Mouse (Mus musculus) hindbrain, embryonic 16.5 days (tissue): Measurements from ENCODE around the gene Celf2. TPM values are rescaled to one million over a fixed set of nuclear protein-coding genes. Genes with fewer than 3 reads are reported as not detected.
"Not testable (repeated sequence)": the region's sequence is repeated elsewhere in the genome, so short reads cannot be mapped to it uniquely, and the experiment has no call there.

Experiments used
- ATAC-seq: fragments of 200-750 bp; cut with Nextera tagmentation; 2 replicates; pipeline ENCODE4 v1.8.0; 2017; ENCODE audit warnings: moderate TSS enrichment, moderate library complexity
- H3K27ac ChIP-seq: fragments of 300-500 bp; sonication (generic); 2 replicates; pipeline ENCODE4 v1.5.1; 2014; ENCODE audit warnings: low read depth, mild to moderate bottlenecking, control low read depth, low read length, moderate library complexity
- H3K27me3 ChIP-seq: fragments of 300-500 bp; sonication (generic); replicated peaks from 2 replicates; pipeline ENCODE4 v1.6.1; 2014; ENCODE audit warnings: low read length; ENCODE audit not compliant: control insufficient read depth, insufficient read depth
- H3K36me3 ChIP-seq: fragments of 300-500 bp; sonication (generic); 2 replicates; pipeline ENCODE4 v1.6.1; 2014; ENCODE audit warnings: mild to moderate bottlenecking, low read length, moderate library complexity, mixed read lengths; ENCODE audit not compliant: control insufficient read depth, insufficient read depth
- H3K4me1 ChIP-seq: fragments of 300-500 bp; sonication (generic); 2 replicates; pipeline ENCODE4 v1.6.1; 2014; ENCODE audit warnings: low read depth, low read length; ENCODE audit not compliant: control insufficient read depth, insufficient read depth
- H3K4me2 ChIP-seq: fragments of 300-500 bp; sonication (generic); 2 replicates; pipeline ENCODE4 v1.6.1; 2014; ENCODE audit warnings: mild to moderate bottlenecking, low read length, control low read depth, moderate library complexity
- H3K4me3 ChIP-seq: fragments of 300-500 bp; sonication (generic); 2 replicates; pipeline ENCODE4 v1.5.1; 2014; ENCODE audit warnings: mild to moderate bottlenecking, low read length, control low read depth, moderate library complexity
- H3K9ac ChIP-seq: fragments of 300-500 bp; sonication (generic); 2 replicates; pipeline ENCODE4 v1.6.1; 2014; ENCODE audit warnings: low read depth, mild to moderate bottlenecking, control low read depth, low read length, moderate library complexity
- H3K9me3 ChIP-seq: fragments of 300-500 bp; sonication (generic); 2 replicates; pipeline ENCODE4 v1.6.1; 2014; ENCODE audit warnings: mild to moderate bottlenecking, low read length, moderate library complexity; ENCODE audit not compliant: control insufficient read depth
- WGBS: fragments of 180-500 bp; shearing (Covaris S2); extraction: QIAGEN DNeasy Blood & Tissue Kit; methylation state at CpG from one replicate; pipeline ENCODE4 v1.1.7; 2014; 5-methylcytosine and 5-hydroxymethylcytosine counted together
- polyA plus RNA-seq: library from polyadenylated mRNA; unstranded; fragments of >200 nt; fragmentation: Nextera tagmentation; extraction: Ambion mirVana; gene quantifications from 2 replicates; pipeline ENCODE4 v1.2.1, GENCODE M21; 2015

Celf2 gene
- polyA plus RNA-seq, 1 experiment from 2014 or later: 130 TPM

- Histone ChIP-seq H3K27me3 (no peaks in the 10 kb centered on the region), H3K27ac (no peak overlapping the region), H3K4me3 (no peak overlapping the region), H3K4me2 (no peak overlapping the region), H3K9me3 (no peaks in the 10 kb centered on the region), H3K9ac (no peak overlapping the region), H3K4me1 (peaks cover 15% of the 10 kb centered on the region), H3K36me3 (no peaks in the 10 kb centered on the region)
- 70% methylated on average over 2 of the region's 2 CpGs for WGBS
- 0 out of 2 replicates have a peak, but pooled peaks have one; percentile 37 for ATAC-seq
Observed at GRCm38 (mm10) chr2:7310840-7311182, 198.6 kb downstream of the Celf2 start.

DNA sequence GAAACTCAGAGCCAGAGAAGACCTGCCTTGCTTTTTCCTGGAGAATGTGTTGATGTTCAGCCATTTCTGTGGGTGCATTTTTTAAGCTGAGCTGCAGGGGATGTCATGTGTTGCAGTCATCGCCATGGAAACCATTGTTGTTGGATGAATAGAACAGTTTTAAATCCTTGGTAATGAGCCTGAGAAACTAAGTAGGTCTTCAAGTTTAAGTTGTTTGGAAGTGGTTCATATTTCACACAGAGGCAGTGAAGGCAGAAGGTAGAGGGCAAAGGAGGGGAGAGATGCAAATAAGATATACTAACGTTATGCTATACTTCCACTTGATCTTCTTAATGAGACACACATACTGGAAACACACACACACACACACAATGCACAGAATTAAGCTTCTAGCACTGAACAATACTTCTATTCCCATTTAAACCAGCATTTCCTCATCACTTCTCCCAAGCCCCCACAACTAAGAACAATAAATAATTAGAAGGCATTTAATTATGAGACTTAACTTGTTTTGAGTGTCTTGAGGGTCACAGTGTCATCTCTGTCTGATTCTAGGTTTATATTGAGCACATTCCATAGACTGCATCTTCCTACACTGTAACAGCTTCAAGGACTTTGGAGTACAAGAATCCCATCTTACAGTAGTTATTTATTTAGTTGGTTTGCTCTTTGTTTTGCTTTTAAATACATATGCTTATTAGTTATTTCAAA lies 199.1 kb downstream of the Celf2 start:
- H3K4me1 ChIP-seq: peaks cover 15% of the 10 kb centered on the region
- H3K9me3 ChIP-seq: no peaks in the 10 kb centered on the region
- no peak overlapping the region for H3K4me3 ChIP-seq
- no peaks in the 10 kb centered on the region for H3K36me3 ChIP-seq
- ATAC-seq: peak; percentile 75
- peak overlapping the region; percentile 7; the same call in 1 of the 2 replicates for H3K27ac ChIP-seq
- no peaks in the 10 kb centered on the region for H3K27me3 ChIP-seq
- no peak overlapping the region for H3K9ac ChIP-seq
- H3K4me2 ChIP-seq: no peak overlapping the region
- WGBS: 7% methylated on average over 2 of the region's 2 CpGs

- H3K27ac ChIP-seq: peak overlapping the region; percentile 55
- WGBS: 31% methylated on average over 1 of the region's 1 CpGs
- H3K27me3 ChIP-seq: no peaks in the 10 kb centered on the region
- no peak overlapping the region for H3K4me3 ChIP-seq
- peak; percentile 18; the same call in 1 of the 2 replicates for ATAC-seq
- no peak overlapping the region for H3K9ac ChIP-seq
- no peaks in the 10 kb centered on the region for H3K9me3 ChIP-seq
- H3K4me2 ChIP-seq: no peak overlapping the region
- no peaks in the 10 kb centered on the region for H3K36me3 ChIP-seq
- H3K4me1 ChIP-seq: peaks cover 15% of the 10 kb centered on the region
Observed at GRCm38 (mm10) chr2:7309324-7309723, 200.0 kb downstream of the Celf2 start.

DNA sequence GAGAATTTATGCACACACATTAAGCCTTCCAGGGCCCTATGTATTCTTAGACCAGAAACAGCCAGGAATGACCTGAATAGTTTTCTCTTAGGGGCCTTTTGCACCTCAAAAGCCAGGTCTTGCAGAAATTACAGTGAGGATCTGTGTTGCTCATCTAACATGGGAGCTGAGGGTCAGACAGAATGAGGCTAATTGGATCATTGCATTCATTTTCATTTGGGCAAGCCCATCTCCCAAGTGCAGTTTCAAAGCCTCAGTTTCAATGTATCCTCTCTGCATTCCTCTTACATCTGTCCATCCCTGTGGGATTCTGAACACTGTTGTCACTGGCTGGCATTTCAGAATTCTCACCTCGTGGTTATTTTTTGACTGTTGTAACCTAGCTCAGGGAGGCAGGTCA lies 200.6 kb downstream of the Celf2 start:
- 21% methylated on average over 1 of the region's 1 CpGs for WGBS
- Histone ChIP-seq H3K36me3 (no peaks in the 10 kb centered on the region), H3K9ac (no peak overlapping the region; the same call in 1 of the 2 replicates), H3K9me3 (no peaks in the 10 kb centered on the region), H3K4me3 (no peak overlapping the region), H3K27me3 (no peaks in the 10 kb centered on the region), H3K4me1 (peaks cover 15% of the 10 kb centered on the region), H3K4me2 (no peak overlapping the region), H3K27ac (no peak overlapping the region)
- ATAC-seq: no peak

DNA sequence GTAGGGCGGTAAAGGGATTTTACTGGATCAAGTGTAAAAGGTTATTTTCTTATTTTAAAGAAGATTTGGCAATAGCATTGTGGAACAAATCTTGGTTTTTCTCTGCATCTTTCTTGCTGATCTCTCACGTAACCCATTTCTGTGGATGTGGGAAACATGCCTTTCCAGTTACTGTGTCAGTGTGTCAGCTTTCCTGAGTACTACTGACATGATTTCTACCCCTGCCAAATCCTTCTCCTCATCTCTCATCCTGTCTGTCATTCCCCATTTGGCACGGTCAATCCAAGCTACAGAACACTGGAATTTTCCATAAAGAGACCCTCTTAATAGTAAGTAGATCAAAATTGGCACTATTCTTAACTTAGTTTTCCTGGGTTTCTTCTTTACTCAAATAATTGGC lies 221.9 kb downstream of the Celf2 start:
- 82% methylated on average over 3 of the region's 3 CpGs for WGBS
- Histone ChIP-seq H3K27me3 (no peaks in the 10 kb centered on the region), H3K4me2 (no peak overlapping the region), H3K9me3 (no peaks in the 10 kb centered on the region), H3K4me3 (no peak overlapping the region), H3K27ac (no peak overlapping the region), H3K36me3 (no peaks in the 10 kb centered on the region), H3K4me1 (no peaks in the 10 kb centered on the region), H3K9ac (no peak overlapping the region)
- ATAC-seq: no peak

GRCm38 (mm10) chr2:7273214-7273613 lies 236.1 kb downstream of the Celf2 start:
- no peak overlapping the region for H3K27ac ChIP-seq
- H3K9me3 ChIP-seq: no peaks in the 10 kb centered on the region
- H3K36me3 ChIP-seq: no peaks in the 10 kb centered on the region
- H3K4me1 ChIP-seq: no peaks in the 10 kb centered on the region
- no peak overlapping the region for H3K4me3 ChIP-seq
- 56% methylated on average over 4 of the region's 4 CpGs for WGBS
- H3K27me3 ChIP-seq: no peaks in the 10 kb centered on the region
- H3K4me2 ChIP-seq: no peak overlapping the region
- no peak; the same call in 1 of the 2 replicates for ATAC-seq
- no peak overlapping the region for H3K9ac ChIP-seq

DNA sequence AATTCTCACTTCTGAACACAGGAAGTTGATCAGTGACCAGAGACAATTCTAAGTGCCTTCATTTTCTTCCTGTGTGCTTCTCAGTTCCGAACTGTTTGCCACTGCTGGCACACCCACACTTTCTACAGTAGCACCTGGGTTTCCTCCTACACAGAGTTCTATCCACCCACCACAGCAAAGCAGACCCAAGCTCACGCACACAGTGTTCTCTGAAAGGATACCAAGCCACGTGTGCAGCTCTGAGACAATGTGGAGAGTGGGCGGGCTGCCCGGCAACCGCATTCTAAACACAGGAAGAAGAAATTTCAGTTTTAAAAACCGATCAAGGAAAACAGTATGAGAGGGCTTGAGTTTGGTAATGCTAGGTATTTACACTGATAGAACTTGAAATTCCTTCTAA lies 239.3 kb downstream of the Celf2 start:
- H3K4me2 ChIP-seq: no peak overlapping the region
- no peak for ATAC-seq
- no peaks in the 10 kb centered on the region for H3K36me3 ChIP-seq
- no peak overlapping the region for H3K4me3 ChIP-seq
- 71% methylated on average over 7 of the region's 7 CpGs for WGBS
- H3K4me1 ChIP-seq: no peaks in the 10 kb centered on the region
- no peaks in the 10 kb centered on the region for H3K27me3 ChIP-seq
- H3K9ac ChIP-seq: no peak overlapping the region
- H3K27ac ChIP-seq: no peak overlapping the region
- no peaks in the 10 kb centered on the region for H3K9me3 ChIP-seq

GRCm38 (mm10) chr2:7267166-7267565 lies 242.2 kb downstream of the Celf2 start:
- no peak for ATAC-seq

DNA sequence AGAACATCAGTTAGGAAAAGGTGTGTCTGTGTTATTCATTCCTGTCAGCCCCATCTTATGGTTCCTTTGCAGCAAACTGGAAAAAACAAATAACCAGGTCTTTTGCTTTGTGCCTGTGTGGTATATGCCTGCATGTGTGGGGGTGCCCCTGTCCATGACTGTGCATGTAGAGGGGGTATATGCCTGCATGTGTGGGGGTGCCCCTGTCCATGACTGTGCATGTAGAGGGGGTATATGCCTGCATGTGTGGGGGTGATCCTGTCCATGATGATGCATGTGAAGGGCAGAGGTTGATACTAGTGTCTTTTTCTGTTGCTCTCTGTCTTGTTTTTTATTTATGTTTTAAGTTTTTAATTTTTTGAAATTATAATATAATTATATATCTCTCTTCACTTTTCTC lies 246.7 kb downstream of the Celf2 start:
- H3K9me3 ChIP-seq, H3K27ac ChIP-seq, H3K4me3 ChIP-seq, H3K4me2 ChIP-seq, H3K27me3 ChIP-seq, H3K9ac ChIP-seq, H3K4me1 ChIP-seq, H3K36me3 ChIP-seq, ATAC-seq: not testable (repeated sequence)

More at GRCm38 (mm10) chr2:7267166-7267565, 242.2 kb downstream of the Celf2 start:
- Histone ChIP-seq H3K9me3 (no peaks in the 10 kb centered on the region), H3K9ac (no peak overlapping the region), H3K4me2 (no peak overlapping the region), H3K27me3 (no peaks in the 10 kb centered on the region), H3K4me3 (no peak overlapping the region), H3K4me1 (no peaks in the 10 kb centered on the region), H3K27ac (no peak overlapping the region), H3K36me3 (no peaks in the 10 kb centered on the region)
- WGBS: 91% methylated on average over 4 of the region's 4 CpGs
